Mouse (Mus musculus): Measurements from ENCODE around the gene A630089N07Rik. TPM values are rescaled to one million over a fixed set of nuclear protein-coding genes. Genes with fewer than 3 reads are reported as not detected.
A peak's percentile ranks its signal among the peaks of the same experiment; 100 is the strongest.
"Not testable (repeated sequence)": the region's sequence is repeated elsewhere in the genome, so short reads cannot be mapped to it uniquely, and the experiment has no call there.

The A630089N07Rik gene
- total RNA-seq (2015; ENCODE audit: low replicate concordance) (13.1 and 16.7 TPM in 2 replicates), total RNA-seq (2017; ENCODE audit: low replicate concordance) (17.0 and 19.0 TPM in 2 replicates)

- peak; percentile 100 for ATAC-seq (replicated peaks; ENCODE audit: low FRiP score, poor library complexity, severe bottlenecking)
These were observed at the start of gene A630089N07Rik for GRCm38 (mm10) chr16:98081889-98082818. Gene A630089N07Rik (minus strand): TSS chr16:98082450.

- no peak for ATAC-seq (replicated peaks; ENCODE audit: low FRiP score, poor library complexity, severe bottlenecking)
These were observed 24.9 kb upstream of the A630089N07Rik start for GRCm38 (mm10) chr16:98107109-98107508.

- peak; percentile 25 for ATAC-seq (replicated peaks; ENCODE audit: low FRiP score, poor library complexity, severe bottlenecking)
These were observed 731 bp downstream of the A630089N07Rik start for GRCm38 (mm10) chr16:98081550-98081888.

- not testable (repeated sequence) for ATAC-seq (replicated peaks; ENCODE audit: low FRiP score, poor library complexity, severe bottlenecking)
These were observed 1.1 kb downstream of the A630089N07Rik start for GRCm38 (mm10) chr16:98081140-98081539.

GRCm38 (mm10) chr16:98079382-98079781, 2.9 kb downstream of the A630089N07Rik start:
- not testable (repeated sequence) for ATAC-seq (replicated peaks; ENCODE audit: low FRiP score, poor library complexity, severe bottlenecking)

- ATAC-seq (replicated peaks; ENCODE audit: low FRiP score, poor library complexity, severe bottlenecking), result peak; percentile 86
These were observed 40.6 kb downstream of the A630089N07Rik start for GRCm38 (mm10) chr16:98041676-98042075.

- not testable (repeated sequence) for ATAC-seq (replicated peaks; ENCODE audit: low FRiP score, poor library complexity, severe bottlenecking)
These were observed 47.3 kb downstream of the A630089N07Rik start for GRCm38 (mm10) chr16:98034971-98035370.

GRCm38 (mm10) chr16:98026186-98026585, 56.1 kb downstream of the A630089N07Rik start:
- not testable (repeated sequence) for ATAC-seq (replicated peaks; ENCODE audit: low FRiP score, poor library complexity, severe bottlenecking)

GRCm38 (mm10) chr16:98022657-98023345, 59.4 kb downstream of the A630089N07Rik start:
- ATAC-seq (replicated peaks; ENCODE audit: low FRiP score, poor library complexity, severe bottlenecking), result peak; percentile 84

GRCm38 (mm10) chr16:98022081-98022480, 60.2 kb downstream of the A630089N07Rik start:
- ATAC-seq (replicated peaks; ENCODE audit: low FRiP score, poor library complexity, severe bottlenecking), result no peak

- ATAC-seq (replicated peaks; ENCODE audit: low FRiP score, poor library complexity, severe bottlenecking), result peak; percentile 34
These were observed 84.9 kb downstream of the A630089N07Rik start for GRCm38 (mm10) chr16:97997383-97997731.

GRCm38 (mm10) chr16:97996616-97997382, 85.5 kb downstream of the A630089N07Rik start, which contains the start of gene B230307C23Rik:
Gene B230307C23Rik (plus strand): TSS chr16:97997315.
- ATAC-seq (replicated peaks; ENCODE audit: low FRiP score, poor library complexity, severe bottlenecking), result peak; percentile 99

- no peak for ATAC-seq (replicated peaks; ENCODE audit: low FRiP score, poor library complexity, severe bottlenecking)
These were observed 86.2 kb downstream of the A630089N07Rik start for GRCm38 (mm10) chr16:97995849-97996615.

GRCm38 (mm10) chr16:97992477-97992876, 89.8 kb downstream of the A630089N07Rik start:
- ATAC-seq (replicated peaks; ENCODE audit: low FRiP score, poor library complexity, severe bottlenecking), result not testable (repeated sequence)

- ATAC-seq (replicated peaks; ENCODE audit: low FRiP score, poor library complexity, severe bottlenecking), result no peak
These were observed 90.7 kb downstream of the A630089N07Rik start for GRCm38 (mm10) chr16:97991517-97991916.

GRCm38 (mm10) chr16:97984589-97984988, 97.7 kb downstream of the A630089N07Rik start:
- ATAC-seq (replicated peaks; ENCODE audit: low FRiP score, poor library complexity, severe bottlenecking), result no peak

- ATAC-seq (replicated peaks; ENCODE audit: low FRiP score, poor library complexity, severe bottlenecking), result no peak
These were observed 100.9 kb downstream of the A630089N07Rik start for GRCm38 (mm10) chr16:97981362-97981761.

GRCm38 (mm10) chr16:97977722-97978121, 104.5 kb downstream of the A630089N07Rik start:
- ATAC-seq (replicated peaks; ENCODE audit: low FRiP score, poor library complexity, severe bottlenecking), result peak; percentile 67; the same call in 1 of the 2 replicates

- 0 out of 2 replicates have a peak, but pooled peaks have one; percentile 53 for ATAC-seq (replicated peaks; ENCODE audit: low FRiP score, poor library complexity, severe bottlenecking)
These were observed 105.0 kb downstream of the A630089N07Rik start for GRCm38 (mm10) chr16:97977277-97977676.
